Mouse (Mus musculus) MEL-GATA-1-ER (cell line): ENCODE data around the gene Krtap4-13.
"Not testable (repeated sequence)": the region's sequence is repeated elsewhere in the genome, so short reads cannot be mapped to it uniquely, and the experiment has no call there.

Experiments
- DNase-seq: peaks from one replicate; pipeline ENCODE4 v3.0.0-alpha.2; 2012; ENCODE audit warnings: low read depth; ENCODE audit errors: extremely low read depth

Krtap4-13 gene

DNA sequence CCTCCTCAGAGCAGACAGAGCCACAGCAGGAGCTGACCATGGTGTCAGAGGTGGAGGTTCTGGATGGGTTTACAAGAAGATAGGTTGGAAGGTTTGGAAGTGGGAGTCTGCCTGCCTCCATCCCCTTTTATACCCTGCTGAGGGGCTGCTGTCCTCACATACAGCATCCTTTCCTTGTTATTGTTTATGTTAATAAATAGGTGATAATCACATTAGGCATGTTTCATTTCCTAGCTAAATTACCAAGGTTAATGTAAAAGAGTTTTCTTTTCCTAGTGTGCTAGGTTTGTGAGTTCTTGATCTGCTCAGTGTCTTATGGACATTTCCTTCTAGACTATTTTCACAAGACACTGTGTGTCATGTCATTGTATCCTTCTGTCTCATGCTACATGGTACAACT, at the start of gene Krtap4-13:
Gene Krtap4-13, minus strand, starts transcription at position 101 of the 400 bp plus-strand sequence.
- not testable (repeated sequence) for DNase-seq

DNA sequence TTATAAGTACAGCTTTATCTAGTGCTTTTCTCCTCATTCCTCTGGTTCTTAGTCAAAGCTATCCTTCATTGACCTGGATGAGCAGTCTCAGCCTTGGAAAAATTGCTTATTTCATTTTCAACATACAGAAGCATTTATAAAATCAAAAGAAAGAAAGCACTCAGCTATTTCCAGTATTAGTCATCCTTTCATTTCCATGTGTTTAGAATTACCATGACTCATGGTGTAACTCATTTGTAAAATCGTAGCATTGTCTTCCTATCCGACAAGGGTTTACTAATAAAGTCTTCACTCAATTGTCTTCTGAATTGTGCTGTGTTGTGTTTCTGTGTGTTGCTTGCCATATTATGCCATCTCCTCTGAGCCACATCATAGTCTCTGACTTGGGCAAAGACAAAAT, 49.1 kb upstream of the Krtap4-13 start:
- no peak for DNase-seq

DNA sequence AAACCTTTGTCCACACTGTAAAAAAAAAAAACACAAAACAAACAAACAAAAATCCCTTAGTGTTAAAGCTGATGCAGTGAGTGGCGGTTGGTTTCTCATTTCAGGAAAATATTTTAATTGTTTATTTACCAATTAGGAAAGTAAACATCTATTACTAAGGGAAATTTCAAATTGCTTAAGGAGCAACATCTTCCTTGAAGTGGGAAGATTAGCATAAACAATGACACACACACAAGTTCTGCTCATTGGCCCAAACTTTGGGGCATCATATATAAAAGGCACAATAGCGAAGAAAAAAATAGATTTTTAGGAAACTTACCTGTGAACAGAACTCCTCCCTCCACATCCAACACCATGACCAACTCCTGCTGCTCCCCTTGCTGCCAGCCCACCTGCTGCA, 47.9 kb upstream of the Krtap4-13 start, which contains the start of gene Gm11568:
Gene Gm11568, plus strand, starts transcription at position 301 of the 400 bp plus-strand sequence.
- no peak for DNase-seq

DNA sequence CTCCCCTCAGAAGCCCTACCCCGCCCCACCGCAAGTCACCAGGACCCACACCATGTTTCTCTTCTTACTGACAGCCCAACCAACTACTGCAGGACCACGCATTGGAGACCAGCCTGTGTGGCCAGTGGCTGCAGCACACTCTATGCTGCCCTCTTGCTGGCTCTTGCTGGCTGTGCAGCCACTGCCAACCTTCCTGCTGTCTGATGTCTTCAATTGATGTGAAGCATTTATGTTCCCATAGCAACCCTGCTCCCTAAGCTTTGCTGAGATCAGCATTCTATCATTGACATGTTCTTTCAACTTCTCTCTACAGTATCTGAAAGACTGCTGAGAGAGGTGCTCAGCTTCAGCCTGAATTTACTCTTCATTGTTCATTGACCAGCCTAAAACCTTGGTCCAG, 44.4 kb upstream of the Krtap4-13 start:
- no peak for DNase-seq

DNA sequence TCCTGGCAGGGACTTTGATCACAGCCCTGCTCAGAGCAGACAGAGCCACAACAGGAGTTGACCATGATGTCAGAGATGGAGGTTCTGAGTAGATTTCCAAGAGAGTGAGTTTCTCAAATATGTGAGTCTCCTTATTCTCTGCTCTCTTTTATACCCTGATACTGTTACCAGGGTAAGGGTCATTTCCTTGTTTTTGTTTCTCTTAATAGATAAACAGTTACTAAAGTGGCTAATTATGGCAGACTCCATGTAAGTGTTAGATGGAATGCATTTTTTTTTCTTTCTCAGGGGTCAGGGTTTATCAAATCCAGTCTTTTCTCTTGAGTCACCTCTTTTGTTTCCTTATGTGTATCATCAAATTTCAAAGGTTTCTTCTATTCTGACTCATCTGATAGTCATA, 41.8 kb upstream of the Krtap4-13 start, which contains the start of gene Krtap4-16:
Gene Krtap4-16, minus strand, starts transcription at position 101 of the 400 bp plus-strand sequence.
- DNase-seq = no peak

DNA sequence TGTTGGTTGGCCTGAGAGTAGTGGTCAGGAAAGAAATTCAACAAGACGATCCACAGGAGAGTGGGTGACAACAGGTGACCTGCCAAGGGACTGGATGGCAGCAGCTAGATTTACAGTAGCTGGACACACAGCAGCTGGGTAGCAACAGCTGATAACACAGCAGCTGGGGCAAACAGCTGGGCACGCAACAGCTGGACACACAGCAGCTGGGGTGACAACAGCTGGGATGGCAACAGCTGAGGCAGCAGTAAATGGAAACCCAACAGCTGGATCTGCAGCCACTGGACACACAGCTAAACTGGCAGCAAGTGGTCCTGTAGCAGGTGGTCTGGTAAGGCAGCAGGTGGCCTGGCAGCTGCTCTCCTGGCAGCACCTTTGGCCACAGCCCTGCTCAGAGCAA, 37.1 kb upstream of the Krtap4-13 start:
- DNase-seq = no peak

DNA sequence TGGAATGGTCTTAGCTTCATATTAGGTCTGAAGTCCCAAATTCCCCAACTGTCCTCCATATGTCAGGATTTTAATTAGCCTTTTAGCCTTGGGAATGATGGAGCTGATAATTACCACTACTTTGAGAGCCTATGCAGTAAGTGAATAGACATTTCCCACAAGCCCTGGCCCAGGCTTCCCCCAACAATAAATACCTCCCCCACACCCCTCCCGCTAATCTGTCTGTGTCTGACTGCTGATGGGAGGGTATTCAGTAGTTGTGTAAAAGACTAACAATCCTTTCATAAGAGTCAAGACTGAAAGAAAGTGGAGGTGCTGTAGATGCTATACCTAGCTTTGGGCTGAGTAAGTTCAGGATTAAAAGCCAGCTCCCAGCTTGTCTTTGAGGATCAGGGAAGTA, 32.5 kb upstream of the Krtap4-13 start:
- DNase-seq = no peak

DNA sequence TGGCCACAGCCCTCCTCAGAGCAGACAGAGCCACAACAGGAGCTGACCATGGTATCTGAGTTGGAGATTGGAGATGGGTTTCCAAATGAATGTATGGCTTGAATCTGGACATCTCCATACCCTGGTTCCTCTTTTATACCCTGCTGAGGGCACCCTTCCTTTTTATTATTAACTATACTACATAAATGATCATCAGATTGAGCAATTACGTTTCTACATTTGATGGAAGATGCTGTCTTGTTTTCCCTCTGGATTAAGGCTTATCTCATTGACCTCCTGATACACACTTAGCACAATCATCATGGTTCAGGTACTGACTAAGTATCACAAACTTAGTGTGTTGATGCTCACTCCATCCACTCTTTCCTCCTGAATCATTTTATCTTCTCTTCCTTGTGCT, 28.3 kb upstream of the Krtap4-13 start, which contains the start of gene 2300003K06Rik:
Gene 2300003K06Rik, minus strand, starts transcription at position 101 of the 400 bp plus-strand sequence.
- no peak for DNase-seq

DNA sequence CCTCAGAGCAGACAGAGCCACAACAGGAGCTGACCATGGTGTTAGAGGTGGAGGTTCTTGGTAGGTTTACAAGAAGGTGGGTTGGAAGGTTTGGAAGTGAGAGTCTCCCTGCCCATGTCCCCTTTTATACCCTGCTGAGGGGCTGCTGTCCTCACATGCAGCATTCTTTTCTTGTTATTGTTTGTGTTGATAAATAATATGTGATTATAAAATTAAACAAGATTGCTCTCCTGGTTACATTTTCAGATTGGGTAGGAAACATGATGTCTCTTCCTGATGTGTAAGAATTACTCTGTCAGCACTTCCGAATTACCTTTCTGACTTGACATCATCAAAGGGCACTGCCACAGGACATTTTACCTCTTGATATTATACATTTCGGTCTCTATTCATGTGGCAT, 5.9 kb upstream of the Krtap4-13 start, which contains the start of gene Gm11564:
Gene Gm11564, minus strand, starts transcription at position 101 of the 400 bp plus-strand sequence.
- not testable (repeated sequence) for DNase-seq

DNA sequence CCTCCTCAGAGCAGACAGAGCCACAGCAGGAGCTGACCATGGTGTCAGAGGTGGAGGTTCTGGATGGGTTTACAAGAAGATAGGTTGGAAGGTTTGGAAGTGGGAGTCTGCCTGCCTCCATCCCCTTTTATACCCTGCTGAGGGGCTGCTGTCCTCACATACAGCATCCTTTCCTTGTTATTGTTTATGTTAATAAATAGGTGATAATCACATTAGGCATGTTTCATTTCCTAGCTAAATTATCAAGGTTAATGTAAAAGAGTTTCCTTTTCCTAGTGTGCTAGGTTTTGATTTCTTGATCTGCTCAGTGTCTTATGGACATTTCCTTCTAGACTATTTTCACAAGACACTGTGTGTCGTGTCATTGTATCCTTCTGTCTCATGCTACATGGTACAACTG, 5.3 kb downstream of the Krtap4-13 start, which contains the start of gene Gm11554:
Gene Gm11554, minus strand, starts transcription at position 101 of the 400 bp plus-strand sequence.
- not testable (repeated sequence) for DNase-seq

DNA sequence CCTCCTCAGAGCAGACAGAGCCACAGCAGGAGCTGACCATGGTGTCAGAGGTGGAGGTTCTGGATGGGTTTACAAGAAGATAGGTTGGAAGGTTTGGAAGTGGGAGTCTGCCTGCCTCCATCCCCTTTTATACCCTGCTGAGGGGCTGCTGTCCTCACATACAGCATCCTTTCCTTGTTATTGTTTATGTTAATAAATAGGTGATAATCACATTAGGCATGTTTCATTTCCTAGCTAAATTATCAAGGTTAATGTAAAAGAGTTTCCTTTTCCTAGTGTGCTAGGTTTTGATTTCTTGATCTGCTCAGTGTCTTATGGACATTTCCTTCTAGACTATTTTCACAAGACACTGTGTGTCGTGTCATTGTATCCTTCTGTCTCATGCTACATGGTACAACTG, 10.9 kb downstream of the Krtap4-13 start, which contains the start of gene Gm11569:
Gene Gm11569, minus strand, starts transcription at position 101 of the 400 bp plus-strand sequence.
- DNase-seq = not testable (repeated sequence)

DNA sequence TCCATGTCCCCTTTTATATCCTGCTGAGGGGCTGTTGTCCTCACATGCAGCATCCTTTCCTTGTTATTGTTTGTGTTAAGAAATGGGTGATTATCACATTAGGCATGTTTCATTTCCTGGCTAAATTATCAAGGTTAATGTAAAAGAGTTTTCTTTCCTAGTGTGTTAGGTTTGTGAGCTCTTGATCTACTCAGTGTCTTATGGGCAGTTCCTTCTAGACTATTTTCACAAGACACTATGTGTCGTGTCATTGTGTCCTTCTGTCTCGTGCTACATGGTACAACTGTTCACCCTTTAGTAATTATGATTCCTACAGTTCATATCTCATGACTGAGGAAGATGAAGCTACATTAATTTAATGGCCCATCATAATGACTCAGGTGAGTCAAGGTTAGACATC, 16.3 kb downstream of the Krtap4-13 start, which contains the start of gene Gm11596:
Gene Gm11596, minus strand, starts transcription at position 101 of the 400 bp plus-strand sequence.
- no peak for DNase-seq

DNA sequence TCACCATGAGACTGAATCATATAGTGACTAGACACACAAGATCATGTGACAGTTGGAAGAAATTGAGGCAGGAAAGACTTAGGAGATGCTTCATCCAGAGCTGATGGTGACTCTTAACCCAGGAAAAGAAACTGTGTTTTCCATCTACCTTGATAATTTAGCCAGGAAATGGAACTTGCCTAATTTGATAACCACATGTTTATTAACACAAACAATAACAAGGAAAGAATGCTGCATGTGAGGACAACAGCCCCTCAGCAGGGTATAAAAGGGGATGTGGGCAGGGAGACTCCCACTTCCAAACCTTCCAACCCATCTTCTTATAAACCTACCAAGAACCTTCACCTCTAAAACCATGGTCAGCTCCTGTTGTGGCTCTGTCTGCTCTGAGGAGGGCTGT, 24.8 kb downstream of the Krtap4-13 start, which contains the start of gene Krtap4-9:
Gene Krtap4-9, plus strand, starts transcription at position 301 of the 400 bp plus-strand sequence.
- DNase-seq = not testable (repeated sequence)

DNA sequence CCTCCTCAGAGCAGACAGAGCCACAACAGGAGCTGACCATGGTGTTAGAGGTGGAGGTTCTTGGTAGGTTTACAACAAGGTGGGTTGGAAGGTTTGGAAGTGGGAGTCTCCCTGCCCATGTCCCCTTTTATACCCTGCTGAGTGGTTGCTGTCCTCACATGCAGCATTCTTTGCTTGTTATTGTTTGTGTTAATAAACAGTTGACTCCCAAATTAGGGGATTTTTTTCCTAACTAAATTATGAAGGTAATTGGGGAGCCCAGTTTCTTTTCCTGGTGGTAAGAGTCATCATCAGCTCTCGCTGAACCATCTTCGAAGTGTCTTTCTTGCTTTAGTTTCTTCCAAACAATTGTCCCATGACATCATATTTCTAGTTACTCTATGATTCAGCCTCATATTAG, 29.1 kb downstream of the Krtap4-13 start, which contains the start of gene Krtap4-8:
Gene Krtap4-8, minus strand, starts transcription at position 101 of the 400 bp plus-strand sequence.
- DNase-seq = no peak

DNA sequence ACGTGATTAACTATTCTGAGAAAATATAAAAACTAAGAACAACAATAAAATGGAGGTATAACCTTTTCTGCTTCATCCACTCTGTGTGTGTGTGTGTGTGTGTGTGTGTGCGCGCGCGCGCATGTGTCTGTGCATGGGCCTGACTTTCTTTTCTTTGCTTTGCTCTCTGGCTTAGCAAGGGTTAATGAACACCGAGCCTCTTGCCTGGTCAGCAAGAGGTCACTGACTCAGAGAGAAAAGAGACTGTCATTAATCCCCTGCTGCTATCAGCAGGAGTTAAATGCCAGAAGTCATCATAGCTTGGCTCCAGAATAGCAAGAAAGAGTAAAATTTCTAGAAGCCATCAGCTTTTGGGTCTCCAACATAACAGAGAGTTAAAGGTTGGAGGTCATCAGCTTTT, 31.3 kb downstream of the Krtap4-13 start:
- DNase-seq = no peak

DNA sequence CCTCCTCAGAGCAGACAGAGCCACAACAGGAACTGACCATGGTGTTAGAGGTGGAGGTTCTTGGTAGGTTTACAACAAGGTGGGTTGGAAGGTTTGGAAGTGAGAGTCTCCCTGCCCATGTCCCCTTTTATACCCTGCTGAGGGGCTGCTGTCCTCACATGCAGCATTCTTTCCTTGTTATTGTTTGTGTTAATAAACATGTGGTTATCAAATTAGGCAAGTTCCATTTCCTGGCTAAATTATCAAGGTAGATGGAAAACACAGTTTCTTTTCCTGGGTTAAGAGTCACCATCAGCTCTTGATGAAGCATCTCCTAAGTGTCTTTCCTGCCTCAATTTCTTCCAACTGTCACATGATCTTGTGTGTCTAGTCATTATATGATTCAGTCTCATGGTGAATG, 36.9 kb downstream of the Krtap4-13 start, which contains the start of gene Gm11595:
Gene Gm11595, minus strand, starts transcription at position 101 of the 400 bp plus-strand sequence.
- not testable (repeated sequence) for DNase-seq

DNA sequence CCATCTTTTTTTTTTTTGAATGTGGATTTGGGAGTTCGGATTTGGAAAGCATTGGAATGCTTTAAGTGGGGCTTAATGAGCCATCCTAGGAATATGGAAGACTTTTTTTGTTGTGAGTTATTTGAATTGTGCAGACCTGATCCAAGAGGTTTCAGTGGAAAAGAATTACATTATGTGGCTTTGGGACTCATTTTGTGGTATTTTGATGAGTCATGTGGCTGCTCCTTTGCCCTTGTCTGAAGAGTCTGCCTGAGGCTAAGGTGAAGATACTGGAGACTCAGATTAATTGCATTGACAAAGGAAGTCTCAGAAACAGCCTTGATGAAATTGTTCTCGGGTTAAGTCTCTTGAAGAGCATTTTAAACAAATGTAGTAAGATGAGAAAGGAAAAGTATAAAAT, 41.3 kb downstream of the Krtap4-13 start:
- no peak for DNase-seq
